Mouse (Mus musculus): Measurements from ENCODE around the gene Taf6.

The Taf6 gene

GRCm38 (mm10) chr5:138171695-138172491, 15.4 kb downstream of the Taf6 start, which contains the start of the genes Ap4m1 and Mcm7:
Gene Ap4m1 (plus strand): TSS chr5:138172002.
Gene Mcm7 (minus strand): TSS chr5:138172422.
- peak; percentile 99 for DNase-seq (ENCODE audit: low spot score in 2 of 2)

DNA sequence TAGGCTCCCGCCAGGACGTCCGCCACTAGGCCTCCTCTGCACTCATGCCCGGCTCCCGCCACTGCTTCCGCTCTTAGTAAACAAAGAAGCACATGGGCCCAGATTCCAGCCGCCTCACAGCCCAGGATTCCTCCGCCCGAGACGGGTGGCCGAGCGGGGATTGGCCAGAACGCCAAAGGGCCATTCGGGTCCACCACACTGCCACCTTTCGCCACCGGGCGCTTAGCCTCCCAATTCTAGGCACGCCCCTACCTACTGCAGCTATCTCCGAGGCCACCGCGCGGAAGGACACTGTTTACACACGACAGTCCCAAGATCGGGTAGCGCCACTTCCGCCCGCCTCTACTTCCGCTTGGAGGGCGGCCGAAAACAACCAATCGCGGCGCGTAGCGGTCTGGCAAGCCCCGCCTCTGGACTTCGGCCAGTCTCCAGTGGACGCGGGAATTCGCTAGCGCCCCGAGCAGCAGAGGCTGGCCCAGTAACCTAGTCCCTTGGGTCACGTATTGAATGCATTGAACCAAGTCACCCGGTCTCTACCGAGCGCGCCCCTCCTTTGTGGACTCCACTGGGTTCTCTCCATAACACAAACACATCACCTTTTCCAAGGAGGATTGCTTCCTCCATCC, 16.2 kb downstream of the Taf6 start:
- peak; percentile 93 to 97 for DNase-seq (ENCODE audit: low spot score in 2 of 2)

GRCm38 (mm10) chr5:138165594-138165993, 21.7 kb downstream of the Taf6 start:
- DNase-seq (ENCODE audit: low spot score in 2 of 2): no peak

- no peak for DNase-seq (ENCODE audit: low spot score in 2 of 2)
Observed at GRCm38 (mm10) chr5:138163610-138164009, 23.6 kb downstream of the Taf6 start.

DNA sequence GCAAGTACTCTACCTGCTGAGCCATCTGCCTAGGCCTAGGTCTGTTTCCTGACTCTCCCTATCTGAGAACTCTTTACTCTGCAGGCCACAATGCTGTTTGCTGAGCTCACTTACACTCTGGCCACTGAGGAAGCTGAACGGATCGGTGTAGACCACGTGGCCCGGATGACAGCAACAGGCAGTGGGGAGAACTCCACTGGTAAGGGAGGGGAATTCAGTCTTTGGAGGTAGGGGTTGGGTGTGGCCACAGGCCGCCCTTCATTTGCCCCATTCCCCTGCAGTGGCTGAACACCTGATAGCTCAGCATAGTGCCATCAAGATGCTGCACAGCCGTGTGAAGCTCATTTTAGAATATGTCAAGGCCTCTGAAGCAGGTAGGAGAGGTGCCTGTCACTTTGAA, 24.2 kb downstream of the Taf6 start:
- DNase-seq (ENCODE audit: low spot score in 2 of 2): no peak

- peak; percentile 90 to 94 for DNase-seq (ENCODE audit: low spot score in 2 of 2)
Observed at GRCm38 (mm10) chr5:138160842-138161665, 26.2 kb downstream of the Taf6 start, which contains the start of gene Cops6. Gene Cops6 (plus strand): TSS chr5:138161071.

DNA sequence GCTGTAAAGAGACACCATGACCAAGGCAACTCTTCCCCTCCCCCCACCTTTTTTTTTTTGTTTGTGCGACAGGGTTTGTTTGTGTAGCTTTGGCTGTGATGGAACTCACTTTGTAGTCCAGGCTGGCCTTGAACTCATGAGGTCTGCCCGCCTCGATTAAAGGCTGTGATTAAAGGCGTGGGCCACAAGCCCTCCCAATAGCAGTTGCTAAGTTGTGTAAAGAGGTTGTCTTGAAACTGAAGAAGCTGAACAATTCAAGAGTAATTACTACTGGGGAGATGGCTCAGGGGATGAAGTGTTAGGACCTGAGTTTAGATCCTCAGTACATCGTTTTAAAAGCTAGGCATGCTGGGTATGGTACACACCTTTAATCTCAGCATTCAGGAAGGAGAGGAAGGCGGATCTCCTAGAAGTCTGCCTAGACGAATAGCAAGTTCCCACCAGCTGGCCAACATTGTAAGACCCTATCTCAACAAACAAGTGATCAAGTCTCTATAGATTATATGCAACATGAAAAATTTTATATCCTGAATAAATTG, 27.0 kb downstream of the Taf6 start:
- no peak for DNase-seq (ENCODE audit: low spot score in 2 of 2)

- peak; percentile 81 to 86 for DNase-seq (ENCODE audit: low spot score in 2 of 2)
Observed at GRCm38 (mm10) chr5:138155443-138155976, 31.7 kb downstream of the Taf6 start, which contains the start of gene Zfp113. Gene Zfp113 (minus strand): TSS chr5:138155744.

- no peak for DNase-seq (ENCODE audit: low spot score in 2 of 2)
Observed at GRCm38 (mm10) chr5:138154390-138154789, 32.9 kb downstream of the Taf6 start.

DNA sequence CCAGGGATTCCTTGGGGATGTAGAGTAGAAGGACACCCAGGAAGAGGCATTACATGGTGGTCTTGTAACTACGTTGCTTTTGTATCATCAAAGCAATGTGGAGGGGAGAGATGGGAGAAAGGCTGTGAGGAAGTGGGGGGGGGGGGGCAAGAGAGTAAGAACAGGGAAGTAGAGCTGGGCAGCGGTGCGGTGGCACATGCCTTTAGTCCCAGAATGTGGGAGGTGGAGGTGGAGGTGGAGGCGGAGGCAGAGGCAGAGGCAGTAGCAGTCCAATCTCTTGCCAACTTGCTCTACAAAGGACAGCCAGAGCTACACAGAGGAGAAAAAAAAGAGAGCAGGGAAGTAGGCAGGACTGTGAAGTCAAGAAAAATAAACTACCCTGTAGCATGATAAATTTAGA, 48.7 kb downstream of the Taf6 start:
- DNase-seq (ENCODE audit: low spot score in 2 of 2): no peak

DNA sequence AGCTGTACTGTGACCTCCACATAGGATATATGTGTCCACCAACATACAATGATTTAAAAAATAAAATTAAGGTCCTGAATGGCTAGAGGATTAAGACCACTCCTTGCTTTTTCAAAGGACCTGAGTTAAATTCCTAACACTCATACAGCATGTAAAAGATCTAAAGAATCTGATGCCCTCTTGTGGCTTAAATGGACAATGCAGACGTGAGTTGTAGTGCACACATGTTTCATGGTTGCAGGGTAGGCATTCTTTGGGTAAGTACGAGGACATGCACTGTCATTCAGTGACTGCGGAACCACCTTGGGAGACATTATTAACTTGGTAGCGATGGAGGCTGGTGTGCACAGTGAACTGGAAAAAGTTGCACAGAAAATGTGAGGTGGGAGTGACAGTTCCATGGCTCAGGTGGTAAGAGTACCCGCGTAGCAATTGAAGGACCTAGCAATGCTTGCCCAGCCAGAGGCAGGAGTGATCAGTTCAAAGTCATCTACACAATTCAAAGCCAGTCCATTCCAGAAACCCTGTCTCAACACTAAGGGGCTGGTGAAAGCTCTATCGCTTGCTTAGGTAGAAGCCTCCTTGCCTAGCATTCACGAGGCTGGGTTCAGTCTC, 49.2 kb downstream of the Taf6 start:
- DNase-seq (ENCODE audit: low spot score in 2 of 2): no peak

GRCm38 (mm10) chr5:138137257-138137656, 50.0 kb downstream of the Taf6 start:
- no peak for DNase-seq (ENCODE audit: low spot score in 2 of 2)

DNA sequence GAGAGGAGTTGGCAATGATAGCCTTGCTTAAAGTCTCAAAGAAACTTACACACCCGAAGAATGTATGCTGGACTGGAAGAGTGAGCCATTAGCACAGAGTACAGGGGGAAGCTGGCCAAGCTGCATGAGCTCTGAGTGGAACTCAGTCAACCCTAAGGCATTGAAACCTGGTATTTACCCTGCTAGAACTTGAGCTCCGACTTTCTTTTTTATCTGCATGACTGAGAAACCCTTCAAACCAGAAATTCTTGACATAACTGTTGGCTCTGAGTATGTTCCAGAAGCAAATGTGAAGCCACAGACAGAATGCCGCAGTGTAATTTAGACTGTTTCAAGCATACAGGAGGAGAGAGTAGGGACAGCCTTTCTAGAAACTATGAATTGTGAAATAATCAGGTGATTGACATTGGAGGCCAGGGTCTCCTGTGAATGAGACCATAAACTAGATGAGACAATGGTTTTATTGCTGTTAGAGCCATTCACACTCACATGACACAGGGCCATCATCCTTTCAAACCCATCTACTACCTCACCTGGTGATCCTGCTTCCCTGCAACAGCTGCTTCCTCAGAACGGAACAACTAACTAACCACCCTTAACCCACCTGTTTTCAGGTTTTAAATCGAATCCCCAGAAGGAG, 54.7 kb downstream of the Taf6 start:
- DNase-seq (ENCODE audit: low spot score in 2 of 2): no peak

Measured in urinary bladder, postnatal 36 days (tissue).